Mouse (Mus musculus) MEL (cell line): ENCODE measurements at regions not wholly inside any gene's neighbourhood (a gene's known extent, or its start where the extent isn't known, plus 50 kb on each side); places are given as distances from the start of the nearest gene placed in this dataset.
"Not testable (repeated sequence)": the region's sequence is repeated elsewhere in the genome, so short reads cannot be mapped to it uniquely, and the experiment has no call there.

Experiments
- DNase-seq: peaks from one replicate; pipeline ENCODE4 v3.0.0; 2011; ENCODE audit warnings: low read depth, low spot score
- H3K27ac ChIP-seq: 2 replicates; pipeline ENCODE4 v1.5.1; 2012; ENCODE audit warnings: low read depth, mild to moderate bottlenecking, control low read depth, low read length, moderate library complexity; ENCODE audit not compliant: control insufficient read depth
- H3K27me3 ChIP-seq, 2 experiments: fragments of 150-350 bp in 1 of 2; sonication (generic) in 1 of 2; 2 replicates each; pipeline ENCODE4 v1.6.1; 2012; ENCODE audit warnings: low read length in 2 of 2, mild to moderate bottlenecking in 2 of 2, improper control_type of control experiment in 1 of 2, moderate library complexity in 1 of 2; ENCODE audit not compliant: insufficient read depth in 2 of 2, control insufficient read depth in 1 of 2
- H3K36me3 ChIP-seq, 2 experiments: 2 replicates each; pipeline ENCODE4 v1.6.1; 2012 to 2014; ENCODE audit warnings: low read length in 2 of 2, improper control_type of control experiment in 1 of 2, inconsistent platforms in 1 of 2, mild to moderate bottlenecking in 1 of 2; ENCODE audit not compliant: insufficient read depth in 2 of 2, control insufficient read depth in 1 of 2
- H3K4me1 ChIP-seq, 2 experiments: fragments of 150-350 bp in 1 of 2; sonication (generic) in 1 of 2; 2 replicates each; pipeline ENCODE4 v1.6.1; 2012; ENCODE audit warnings: low read length in 2 of 2, improper control_type of control experiment in 1 of 2, mild to moderate bottlenecking in 1 of 2; ENCODE audit not compliant: insufficient read depth in 2 of 2, control insufficient read depth in 1 of 2
- H3K4me3 ChIP-seq, 2 experiments: fragments of 150-350 bp in 1 of 2; sonication (generic) in 1 of 2; 2 replicates each; pipeline ENCODE4 v1.5.1; 2012; ENCODE audit warnings: low read depth in 2 of 2, low read length in 2 of 2, mild to moderate bottlenecking in 2 of 2, moderate library complexity in 2 of 2, control low read depth in 1 of 2, improper control_type of control experiment in 1 of 2; ENCODE audit not compliant: control insufficient read depth in 1 of 2, insufficient read depth in 1 of 2
- H3K79me2 ChIP-seq: 2 replicates; pipeline ENCODE4 v1.6.1; 2012; ENCODE audit warnings: mild to moderate bottlenecking, low read length, moderate library complexity; ENCODE audit not compliant: control insufficient read depth, poor library complexity, insufficient read depth
- H3K9ac ChIP-seq: 2 replicates; pipeline ENCODE4 v1.6.1; 2012; ENCODE audit warnings: low read depth, mild to moderate bottlenecking, control low read depth, low read length, moderate library complexity; ENCODE audit not compliant: control insufficient read depth, poor library complexity, severe bottlenecking
- H3K9me3 ChIP-seq: fragments of 150-350 bp; sonication (generic); replicated peaks from 2 replicates; pipeline ENCODE4 v1.6.1; 2012; ENCODE audit warnings: mild to moderate bottlenecking, low read length, improper control_type of control experiment, moderate library complexity; ENCODE audit not compliant: insufficient read depth
- BHLHE40 ChIP-seq: IDR thresholded peaks from 2 replicates; pipeline ENCODE4 v1.6.1; 2012; ENCODE audit warnings: low read depth, mild to moderate bottlenecking, inconsistent platforms, low read length, improper control_type of control experiment, borderline replicate concordance
- CHD1 ChIP-seq: IDR thresholded peaks from 2 replicates; pipeline ENCODE4 v1.6.1; 2012; ENCODE audit warnings: low read depth, mild to moderate bottlenecking, inconsistent platforms, low read length, improper control_type of control experiment
- CHD2 ChIP-seq: IDR thresholded peaks from 2 replicates; pipeline ENCODE4 v1.6.1; 2011; ENCODE audit warnings: low read length, improper control_type of control experiment
- EP300 ChIP-seq, 2 experiments: IDR thresholded peaks; 2 replicates each; pipeline ENCODE4 v1.6.1; 2011; ENCODE audit warnings: improper control_type of control experiment in 2 of 2, low read length in 2 of 2, low read depth in 1 of 2, mild to moderate bottlenecking in 1 of 2
- ETS1 ChIP-seq: IDR thresholded peaks from 2 replicates; pipeline ENCODE4 v1.6.1; 2012; ENCODE audit warnings: low read depth, mild to moderate bottlenecking, inconsistent platforms, low read length, improper control_type of control experiment, moderate library complexity
- GATA1 ChIP-seq: IDR thresholded peaks from 2 replicates; pipeline ENCODE4 v1.6.1; 2011; ENCODE audit warnings: low read depth, low read length, improper control_type of control experiment
- HCFC1 ChIP-seq: IDR thresholded peaks from 2 replicates; pipeline ENCODE4 v1.6.1; 2012; ENCODE audit warnings: low read depth, mild to moderate bottlenecking, inconsistent platforms, low read length, improper control_type of control experiment, moderate library complexity
- JUND ChIP-seq: IDR thresholded peaks from 2 replicates; pipeline ENCODE4 v1.6.1; 2011; ENCODE audit warnings: low read depth, mild to moderate bottlenecking, improper control_type of control experiment, low read length
- MAFK ChIP-seq: IDR thresholded peaks from 2 replicates; pipeline ENCODE4 v1.6.1; 2011; ENCODE audit warnings: low read depth, mild to moderate bottlenecking, low read length, improper control_type of control experiment, borderline replicate concordance
- MAX ChIP-seq: IDR thresholded peaks from 2 replicates; pipeline ENCODE4 v1.6.1; 2011; ENCODE audit warnings: low read length, improper control_type of control experiment
- MYB ChIP-seq: IDR thresholded peaks from 2 replicates; pipeline ENCODE4 v1.6.1; 2011; ENCODE audit warnings: mild to moderate bottlenecking, low read depth, low read length, improper control_type of control experiment
- MYC ChIP-seq: IDR thresholded peaks from 2 replicates; pipeline ENCODE4 v1.6.1; 2011; ENCODE audit warnings: low read depth, mild to moderate bottlenecking, low read length, improper control_type of control experiment, moderate library complexity
- NRF1 ChIP-seq: IDR thresholded peaks from 2 replicates; pipeline ENCODE4 v1.6.1; 2014; ENCODE audit warnings: low read depth, mild to moderate bottlenecking, inconsistent platforms, low read length, improper control_type of control experiment, moderate library complexity; ENCODE audit not compliant: poor library complexity, insufficient read depth, severe bottlenecking
- POLR2A ChIP-seq, 2 experiments: IDR thresholded peaks; 2 replicates each; pipeline ENCODE4 v1.6.1; 2011 to 2012; ENCODE audit warnings: low read length in 2 of 2, mild to moderate bottlenecking in 2 of 2, control low read depth in 1 of 2, improper control_type of control experiment in 1 of 2, low read depth in 1 of 2, moderate library complexity in 1 of 2; ENCODE audit not compliant: control insufficient read depth in 1 of 2, insufficient read depth in 1 of 2, poor library complexity in 1 of 2
- TBP ChIP-seq: IDR thresholded peaks from 2 replicates; pipeline ENCODE4 v1.8.0; 2011; ENCODE audit warnings: low read depth, low read length, improper control_type of control experiment
- TCF12 ChIP-seq: IDR thresholded peaks from 2 replicates; pipeline ENCODE4 v1.6.1; 2014; ENCODE audit warnings: low read depth, mild to moderate bottlenecking, inconsistent platforms, low read length, improper control_type of control experiment, moderate library complexity
- UBTF ChIP-seq: IDR thresholded peaks from 2 replicates; pipeline ENCODE4 v1.6.1; 2012; ENCODE audit warnings: low read depth, mild to moderate bottlenecking, inconsistent platforms, low read length, improper control_type of control experiment, moderate library complexity, borderline replicate concordance; ENCODE audit not compliant: insufficient read depth
- USF1 ChIP-seq: IDR thresholded peaks from 2 replicates; pipeline ENCODE4 v1.6.1; 2014; ENCODE audit warnings: low read depth, mild to moderate bottlenecking, inconsistent platforms, low read length, improper control_type of control experiment, moderate library complexity
- USF2 ChIP-seq, 2 experiments: IDR thresholded peaks; 2 replicates each; pipeline ENCODE4 v1.6.1; 2011 to 2012; ENCODE audit warnings: improper control_type of control experiment in 2 of 2, low read length in 2 of 2, borderline replicate concordance in 1 of 2, inconsistent platforms in 1 of 2, low read depth in 1 of 2, mild to moderate bottlenecking in 1 of 2; ENCODE audit not compliant: insufficient read depth in 1 of 2
- ZC3H11A ChIP-seq: IDR thresholded peaks from 2 replicates; pipeline ENCODE4 v1.6.1; 2012; ENCODE audit warnings: low read depth, mild to moderate bottlenecking, inconsistent platforms, low read length, improper control_type of control experiment
- ZKSCAN1 ChIP-seq: IDR thresholded peaks from 2 replicates; pipeline ENCODE4 v1.6.1; 2012; ENCODE audit warnings: low read depth, mild to moderate bottlenecking, inconsistent platforms, low read length, improper control_type of control experiment, moderate library complexity

DNA sequence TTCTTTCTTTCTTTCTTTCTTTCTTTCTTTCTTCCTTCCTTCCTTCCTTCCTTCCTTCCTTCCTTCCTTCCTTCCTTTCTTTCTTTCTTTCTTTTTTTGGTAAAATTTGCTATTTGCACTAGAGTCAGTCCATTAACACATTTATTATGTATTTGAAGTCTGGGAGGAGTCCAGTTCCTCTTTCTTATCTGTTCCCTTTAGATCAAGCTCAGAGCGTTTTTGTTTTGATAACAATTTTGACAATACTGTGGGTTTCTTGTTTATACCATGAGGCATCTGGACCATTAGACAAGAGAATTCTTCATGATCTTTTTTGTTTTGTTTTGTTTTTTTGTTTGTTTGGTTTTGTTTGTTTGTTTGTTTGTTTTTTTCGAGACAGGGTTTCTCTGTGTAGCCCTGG is 52.3 kb upstream of the Cttnbp2 start:
- not testable (repeated sequence) for H3K4me3 ChIP-seq, H3K27ac ChIP-seq, H3K9me3 ChIP-seq, H3K4me1 ChIP-seq, H3K9ac ChIP-seq, H3K79me2 ChIP-seq, H3K27me3 ChIP-seq, H3K36me3 ChIP-seq
- peak; percentile 72 for TF ChIP-seq GATA1
- 0 out of 2 replicates have a peak, but pooled peaks have one; percentile 13 for TF ChIP-seq ETS1
- TF ChIP-seq TCF12, result peak; percentile 57; the same call in 1 of the 2 replicates
- peak; percentile 41 to 65; a peak in 3 of 4 replicates for TF ChIP-seq EP300 (IDR thresholded peaks at IDR 0.05; ENCODE audit: low read depth in 1 of 2, low read length in 2 of 2)
- DNase-seq, result peak; percentile 32

- Histone ChIP-seq H3K27ac (no peak overlapping the region), H3K79me2 (no peaks in the 10 kb centered on the region), H3K27me3 (no peaks in the 10 kb centered on the region), H3K9me3 (no peaks in the 10 kb centered on the region), H3K4me3 (no peak overlapping the region), H3K36me3 (no peaks in the 10 kb centered on the region), H3K9ac (no peak overlapping the region), H3K4me1 (no peaks in the 10 kb centered on the region)
- no peak for DNase-seq
- no peak for TF ChIP-seq UBTF
- no peak for TF ChIP-seq ZKSCAN1
- TF ChIP-seq GATA1, result no peak
- TF ChIP-seq NRF1, result no peak
- TF ChIP-seq MAFK, result no peak
- no peak for TF ChIP-seq CHD2
- no peak for TF ChIP-seq CHD1
- no peak for TF ChIP-seq JUND
- TF ChIP-seq MYC, result no peak
- TF ChIP-seq MYB, result no peak
- no peak for TF ChIP-seq BHLHE40
- no peak for TF ChIP-seq MAX
- TF ChIP-seq ETS1, result no peak
- no peak for TF ChIP-seq ZC3H11A
- no peak for TF ChIP-seq USF2 (IDR thresholded peaks at IDR 0.05; ENCODE audit: borderline replicate concordance in 1 of 2, insufficient read depth in 1 of 2, low read depth in 1 of 2, low read length in 2 of 2)
- no peak for TF ChIP-seq TBP
- TF ChIP-seq USF1, result no peak
- no peak for TF ChIP-seq POLR2A (IDR thresholded peaks at IDR 0.05; ENCODE audit: control insufficient read depth in 1 of 2, insufficient read depth in 1 of 2, low read depth in 1 of 2, low read length in 2 of 2, poor library complexity in 1 of 2)
- TF ChIP-seq HCFC1, result no peak
These were observed 54.6 kb upstream of the Cttnbp2 start for GRCm38 (mm10) chr6:18569221-18569620.
